Mouse (Mus musculus) liver, embryonic 14.5 days (tissue): ENCODE measurements around the gene Ccdc146.

ENCODE experiments used
- CTCF ChIP-seq: IDR thresholded peaks from 2 replicates; pipeline ENCODE4 v1.5.1; 2016; ENCODE audit warnings: antibody characterized with exemption, low read depth, control low read depth
- EP300 ChIP-seq: IDR thresholded peaks from 2 replicates; pipeline ENCODE4 v1.6.1; 2016; ENCODE audit warnings: antibody characterized with exemption, low read depth

- no peak for TF ChIP-seq CTCF
- no peak for TF ChIP-seq EP300
These were observed 16.5 kb upstream of the Ccdc146 start for GRCm38 (mm10) chr5:21440833-21441530.
